Mouse (Mus musculus) lung, postnatal 0 days (tissue): ENCODE measurements around the gene Pacsin2.

Experiments
- CTCF ChIP-seq: IDR thresholded peaks from 2 replicates; pipeline ENCODE4 v1.5.1; 2016; ENCODE audit warnings: antibody characterized with exemption, mild to moderate bottlenecking
- EP300 ChIP-seq: IDR thresholded peaks from 2 replicates; pipeline ENCODE4 v1.6.1; 2016; ENCODE audit warnings: antibody characterized with exemption, mild to moderate bottlenecking, control low read depth

GRCm38 (mm10) chr15:83422299-83422981, 42.0 kb downstream of the Pacsin2 start:
- TF ChIP-seq EP300: no peak
- TF ChIP-seq CTCF: no peak
